Mouse (Mus musculus): ENCODE results near the gene Slc16a12. TPM values are rescaled to one million over a fixed set of nuclear protein-coding genes. Genes with fewer than 3 reads are reported as not detected.
"Not testable (repeated sequence)": the region's sequence is repeated elsewhere in the genome, so short reads cannot be mapped to it uniquely, and the experiment has no call there.

The Slc16a12 gene
- polyA plus RNA-seq, 1 experiment = 2.8 TPM

DNA sequence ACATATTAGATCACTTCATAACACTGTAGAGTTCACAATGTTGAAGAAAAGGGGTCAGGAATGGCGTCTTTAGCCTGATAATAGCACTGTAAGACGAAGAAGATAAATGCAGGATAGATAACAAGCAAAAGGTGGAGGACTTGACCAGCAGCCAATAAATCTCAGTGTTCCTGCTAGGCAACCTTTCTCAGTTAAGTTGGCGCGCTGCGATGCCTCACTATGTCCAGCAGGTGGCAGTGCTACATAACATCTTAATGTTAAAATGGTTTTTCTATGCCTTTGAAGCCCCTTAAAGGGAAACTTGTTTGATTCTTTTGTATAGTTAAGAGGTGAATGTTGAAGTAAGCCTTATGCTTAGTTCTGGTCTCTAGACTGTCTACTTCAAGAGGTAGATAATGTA is 81.0 kb downstream of the Slc16a12 start:
- DNase-seq (ENCODE audit: low read depth) = peak; percentile 81
- TF ChIP-seq CTCF (IDR thresholded peaks at IDR 0.05; ENCODE audit: borderline replicate concordance, extremely low read depth, insufficient read depth, insufficient read length) (peak; percentile 92), POLR2A (IDR thresholded peaks at IDR 0.05; ENCODE audit: borderline replicate concordance, extremely low read depth, insufficient read depth, insufficient read length, poor library complexity, severe bottlenecking) (no peak)

DNA sequence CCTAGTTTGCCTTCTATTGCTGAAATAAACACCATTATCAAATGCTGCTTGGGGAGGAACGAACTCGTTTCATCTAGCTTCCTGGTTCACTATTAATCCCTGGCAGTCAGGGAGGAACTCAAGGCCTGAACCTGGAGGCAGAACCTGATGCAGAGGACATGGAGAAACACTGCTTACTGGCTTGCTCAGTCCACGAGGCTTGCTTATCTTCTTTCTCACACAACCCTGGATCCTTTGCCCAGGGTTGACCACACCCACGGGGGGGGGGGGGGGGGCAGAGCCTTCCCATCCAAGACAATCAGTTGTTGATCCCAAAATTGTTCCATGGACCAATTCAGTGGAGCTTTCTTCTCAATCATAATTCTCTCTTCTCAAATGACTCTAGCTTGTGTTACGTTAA is 84.3 kb downstream of the Slc16a12 start:
- no peak for TF ChIP-seq CTCF (IDR thresholded peaks at IDR 0.05; ENCODE audit: borderline replicate concordance, extremely low read depth, insufficient read depth, insufficient read length)
- no peak for TF ChIP-seq POLR2A (IDR thresholded peaks at IDR 0.05; ENCODE audit: borderline replicate concordance, extremely low read depth, insufficient read depth, insufficient read length, poor library complexity, severe bottlenecking)
- no peak for DNase-seq (ENCODE audit: low read depth)

DNA sequence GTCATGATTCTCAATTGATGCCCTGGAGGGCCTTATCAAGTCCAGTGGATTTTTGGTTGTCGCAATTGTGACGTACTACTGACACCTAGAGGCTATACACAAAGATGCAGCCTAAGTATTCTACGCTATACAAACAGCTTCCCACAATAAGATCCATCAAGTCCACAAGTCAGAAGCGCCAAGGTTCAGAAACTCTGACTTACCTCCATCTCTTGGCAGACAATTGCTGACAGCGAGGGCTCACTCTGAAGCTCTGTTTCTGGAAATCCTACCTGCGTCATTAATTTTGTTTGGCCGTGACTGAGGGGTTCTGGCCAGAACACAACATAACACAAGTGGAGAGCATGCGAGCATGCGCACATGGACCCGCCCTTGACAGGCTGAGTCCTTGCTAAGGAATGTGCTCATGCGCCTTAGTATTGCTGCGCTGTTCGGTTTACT is 85.0 kb downstream of the Slc16a12 start:
- DNase-seq (ENCODE audit: low read depth) = peak; percentile 92
- TF ChIP-seq CTCF (IDR thresholded peaks at IDR 0.05; ENCODE audit: borderline replicate concordance, extremely low read depth, insufficient read depth, insufficient read length) (peak; percentile 67; the same call in 1 of the 2 replicates), POLR2A (IDR thresholded peaks at IDR 0.05; ENCODE audit: borderline replicate concordance, extremely low read depth, insufficient read depth, insufficient read length, poor library complexity, severe bottlenecking) (no peak)

GRCm38 (mm10) chr19:34656511-34657298 is 90.4 kb downstream of the Slc16a12 start:
- TF ChIP-seq CTCF (IDR thresholded peaks at IDR 0.05; ENCODE audit: borderline replicate concordance, extremely low read depth, insufficient read depth, insufficient read length) (no peak), POLR2A (IDR thresholded peaks at IDR 0.05; ENCODE audit: borderline replicate concordance, extremely low read depth, insufficient read depth, insufficient read length, poor library complexity, severe bottlenecking) (no peak)
- no peak for DNase-seq (ENCODE audit: low read depth)

DNA sequence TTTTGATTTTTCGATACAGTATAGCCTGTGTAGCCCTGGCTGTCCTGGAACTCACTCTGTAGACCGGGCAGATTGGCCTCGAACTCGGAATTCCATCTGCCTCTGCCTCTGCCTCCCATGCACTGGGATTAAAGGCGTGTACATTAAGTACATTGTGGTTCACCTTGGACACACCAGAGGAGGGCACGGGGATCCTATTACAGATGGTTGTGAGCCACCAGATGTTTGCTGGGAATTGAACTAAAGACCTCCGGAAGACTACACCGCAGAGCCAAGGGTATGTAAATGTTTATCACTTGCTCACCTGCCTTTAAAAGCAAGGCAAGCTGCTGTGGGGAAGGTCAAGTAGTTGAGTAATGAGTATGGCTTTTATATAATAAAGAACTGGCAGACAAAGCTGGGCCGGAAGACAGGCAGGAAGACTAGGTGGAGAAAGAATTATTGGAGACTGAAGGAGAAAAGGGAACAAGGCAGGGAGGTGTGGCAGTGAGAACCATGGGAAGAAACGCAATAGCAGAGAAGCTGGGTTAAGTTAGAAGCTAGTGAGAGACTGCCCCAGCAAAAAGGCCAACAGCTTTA is 91.8 kb downstream of the Slc16a12 start:
- DNase-seq (ENCODE audit: low read depth) = no peak
- no peak for TF ChIP-seq CTCF (IDR thresholded peaks at IDR 0.05; ENCODE audit: borderline replicate concordance, extremely low read depth, insufficient read depth, insufficient read length)
- no peak for TF ChIP-seq POLR2A (IDR thresholded peaks at IDR 0.05; ENCODE audit: borderline replicate concordance, extremely low read depth, insufficient read depth, insufficient read length, poor library complexity, severe bottlenecking)

- no peak for DNase-seq (ENCODE audit: low read depth)
- TF ChIP-seq CTCF (IDR thresholded peaks at IDR 0.05; ENCODE audit: borderline replicate concordance, extremely low read depth, insufficient read depth, insufficient read length) (no peak), POLR2A (IDR thresholded peaks at IDR 0.05; ENCODE audit: borderline replicate concordance, extremely low read depth, insufficient read depth, insufficient read length, poor library complexity, severe bottlenecking) (no peak)
Observed at GRCm38 (mm10) chr19:34650997-34651396, 96.1 kb downstream of the Slc16a12 start.

- no peak for TF ChIP-seq POLR2A (IDR thresholded peaks at IDR 0.05; ENCODE audit: borderline replicate concordance, extremely low read depth, insufficient read depth, insufficient read length, poor library complexity, severe bottlenecking)
- no peak for TF ChIP-seq CTCF (IDR thresholded peaks at IDR 0.05; ENCODE audit: borderline replicate concordance, extremely low read depth, insufficient read depth, insufficient read length)
- DNase-seq (ENCODE audit: low read depth) = no peak
Observed at GRCm38 (mm10) chr19:34650276-34650675, 96.8 kb downstream of the Slc16a12 start.

DNA sequence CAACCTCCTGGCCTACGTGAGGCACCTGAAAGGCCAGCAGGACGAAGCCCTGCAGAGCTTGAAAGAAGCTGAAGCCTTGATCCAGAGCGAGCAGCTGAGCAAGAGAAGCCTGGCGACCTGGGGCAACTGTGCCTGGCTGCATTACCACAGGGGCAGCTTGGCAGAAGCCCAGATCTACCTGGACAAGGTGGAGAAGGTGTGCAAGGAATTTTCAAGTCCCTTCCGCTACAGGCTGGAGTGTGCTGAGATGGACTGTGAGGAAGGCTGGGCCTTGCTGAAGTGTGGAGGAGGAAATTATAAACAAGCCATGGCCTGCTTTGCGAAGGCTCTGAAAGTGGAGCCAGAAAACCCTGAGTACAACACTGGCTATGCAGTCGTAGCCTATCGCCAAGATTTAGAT is 99.5 kb downstream of the Slc16a12 start:
- not testable (repeated sequence) for DNase-seq (ENCODE audit: low read depth)

GRCm38 (mm10) chr19:34642616-34643015 is 104.5 kb downstream of the Slc16a12 start:
- DNase-seq (ENCODE audit: low read depth) = no peak
- TF ChIP-seq POLR2A (IDR thresholded peaks at IDR 0.05; ENCODE audit: borderline replicate concordance, extremely low read depth, insufficient read depth, insufficient read length, poor library complexity, severe bottlenecking) (no peak), CTCF (IDR thresholded peaks at IDR 0.05; ENCODE audit: borderline replicate concordance, extremely low read depth, insufficient read depth, insufficient read length) (no peak)

DNA sequence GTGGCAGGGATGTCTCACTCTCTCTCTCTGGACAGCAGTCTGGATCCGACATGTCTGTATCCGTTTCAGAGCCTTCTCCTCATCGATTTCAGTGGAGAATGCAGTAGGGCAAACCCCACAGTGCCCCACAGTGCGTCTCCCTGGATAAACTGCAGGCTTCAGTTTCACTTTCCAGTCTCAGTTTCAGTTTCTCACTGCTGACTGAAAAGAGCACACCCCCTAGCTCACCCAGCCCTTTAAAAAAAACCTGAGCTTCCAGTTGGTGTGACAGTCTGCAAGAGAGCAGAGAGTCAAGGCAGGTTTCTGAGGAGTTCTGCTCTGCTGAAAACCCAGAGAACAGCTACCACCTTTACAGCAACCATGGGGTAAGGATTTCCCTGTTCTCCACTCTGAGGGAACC is 106.5 kb downstream of the Slc16a12 start, which contains the start of the genes Ifit1bl2 and Ifit1:
Gene Ifit1bl2 (minus strand): TSS at position 121 of the 400 bp plus-strand sequence.
Gene Ifit1 (plus strand): TSS at position 249 of the 400 bp plus-strand sequence.
- TF ChIP-seq POLR2A (IDR thresholded peaks at IDR 0.05; ENCODE audit: borderline replicate concordance, extremely low read depth, insufficient read depth, insufficient read length, poor library complexity, severe bottlenecking) (no peak), CTCF (IDR thresholded peaks at IDR 0.05; ENCODE audit: borderline replicate concordance, extremely low read depth, insufficient read depth, insufficient read length) (no peak)
- no peak for DNase-seq (ENCODE audit: low read depth)

DNA sequence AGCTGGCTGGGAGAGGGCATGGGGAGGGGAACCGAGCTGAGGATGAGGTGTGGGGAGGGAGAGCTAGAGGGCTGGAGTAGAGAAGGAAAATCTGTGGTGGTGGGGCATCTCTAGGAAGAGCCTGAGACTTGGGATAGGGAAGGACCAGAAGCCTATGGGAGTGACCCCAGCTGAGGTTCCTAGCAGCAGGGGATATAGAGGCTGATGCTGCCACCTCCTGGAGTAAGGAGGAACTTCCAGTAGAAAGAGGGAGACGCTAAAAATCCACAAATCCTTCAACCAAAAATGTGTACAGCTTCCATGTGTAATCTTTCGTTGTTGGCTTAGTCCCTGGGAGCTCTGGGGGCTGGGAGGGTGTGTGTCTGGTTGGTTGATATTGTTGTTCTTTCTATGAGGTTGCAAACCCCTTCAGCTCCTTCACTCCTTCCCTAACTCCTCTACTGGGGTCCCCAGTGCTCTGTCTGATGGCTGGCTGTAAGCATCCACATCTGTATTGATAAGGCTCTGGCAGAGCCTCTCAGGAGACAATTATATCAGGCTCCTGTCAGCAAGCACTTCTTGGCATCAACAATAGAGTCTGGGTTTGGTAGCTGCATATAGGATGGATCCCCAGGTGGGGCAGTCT is 110.0 kb downstream of the Slc16a12 start:
- TF ChIP-seq POLR2A (IDR thresholded peaks at IDR 0.05; ENCODE audit: borderline replicate concordance, extremely low read depth, insufficient read depth, insufficient read length, poor library complexity, severe bottlenecking) (no peak), CTCF (IDR thresholded peaks at IDR 0.05; ENCODE audit: borderline replicate concordance, extremely low read depth, insufficient read depth, insufficient read length) (peak; percentile 72; the same call in 1 of the 2 replicates)
- peak; percentile 68 for DNase-seq (ENCODE audit: low read depth)

Measured in brain, embryonic 14.5 days (tissue).